Mouse (Mus musculus) heart, postnatal 0 days (tissue): Measurements from ENCODE around the gene Gm49486.

Experiments
- CTCF ChIP-seq: IDR thresholded peaks from 2 replicates; pipeline ENCODE4 v1.5.1; 2016; ENCODE audit warnings: antibody characterized with exemption, control low read depth, low read depth
- EP300 ChIP-seq: IDR thresholded peaks from 2 replicates; pipeline ENCODE4 v1.6.1; 2016; ENCODE audit warnings: antibody characterized with exemption, low read depth

GRCm38 (mm10) chr15:79242574-79243233 is 13.5 kb downstream of the Gm49486 start:
- TF ChIP-seq EP300 (no peak), CTCF (no peak)
